Mouse (Mus musculus): ENCODE results near the gene Anapc4. TPM values are rescaled to one million over a fixed set of nuclear protein-coding genes. Genes with fewer than 3 reads are reported as not detected.

The Anapc4 gene
- polyA plus RNA-seq, 1 experiment from 2014 or later, result 129 TPM

GRCm38 (mm10) chr5:52810446-52810845, 23.4 kb upstream of the Anapc4 start:
- WGBS, result 96% methylated on average over 6 of the region's 6 CpGs
- H3K9ac ChIP-seq (ENCODE audit: low read depth, low read length), result no peak overlapping the region
- peaks cover 4% of the 10 kb centered on the region; the same call in 1 of the 2 replicates for H3K36me3 ChIP-seq (ENCODE audit: control insufficient read depth, insufficient read depth, low read length)
- H3K9me3 ChIP-seq (ENCODE audit: control insufficient read depth, low read length), result no peaks in the 10 kb centered on the region
- no peak overlapping the region for H3K4me2 ChIP-seq (replicated peaks; ENCODE audit: low read depth, low read length)
- no peak overlapping the region for H3K4me3 ChIP-seq (ENCODE audit: low read depth, low read length)
- H3K27ac ChIP-seq (ENCODE audit: low read depth, low read length), result no peak overlapping the region
- H3K27me3 ChIP-seq (ENCODE audit: control insufficient read depth, insufficient read depth, low read length), result no peaks in the 10 kb centered on the region
- ATAC-seq (ENCODE audit: low FRiP score) (no peak), DNase-seq (ENCODE audit: low spot score) (no peak)
- H3K4me1 ChIP-seq (replicated peaks; ENCODE audit: control insufficient read depth, insufficient read depth, low read length), result no peaks in the 10 kb centered on the region

GRCm38 (mm10) chr5:52811056-52811455, 22.8 kb upstream of the Anapc4 start:
- WGBS, result 94% methylated on average over 14 of the region's 14 CpGs
- peaks cover 4% of the 10 kb centered on the region; the same call in 1 of the 2 replicates for H3K36me3 ChIP-seq (ENCODE audit: control insufficient read depth, insufficient read depth, low read length)

GRCm38 (mm10) chr5:52812456-52812855, 21.4 kb upstream of the Anapc4 start:
- WGBS, result 93% methylated on average over 10 of the region's 10 CpGs

More at GRCm38 (mm10) chr5:52811056-52811455, 22.8 kb upstream of the Anapc4 start:
- Histone ChIP-seq H3K9me3 (ENCODE audit: control insufficient read depth, low read length) (no peaks in the 10 kb centered on the region), H3K27me3 (ENCODE audit: control insufficient read depth, insufficient read depth, low read length) (no peaks in the 10 kb centered on the region), H3K9ac (ENCODE audit: low read depth, low read length) (no peak overlapping the region), H3K4me3 (ENCODE audit: low read depth, low read length) (no peak overlapping the region), H3K27ac (ENCODE audit: low read depth, low read length) (no peak overlapping the region), H3K4me1 (replicated peaks; ENCODE audit: control insufficient read depth, insufficient read depth, low read length) (no peaks in the 10 kb centered on the region), H3K4me2 (replicated peaks; ENCODE audit: low read depth, low read length) (no peak overlapping the region)
- ATAC-seq (ENCODE audit: low FRiP score) (no peak), DNase-seq (ENCODE audit: low spot score) (no peak)

GRCm38 (mm10) chr5:52813312-52813711, 20.5 kb upstream of the Anapc4 start:
- Histone ChIP-seq H3K27me3 (ENCODE audit: control insufficient read depth, insufficient read depth, low read length) (no peaks in the 10 kb centered on the region), H3K4me2 (replicated peaks; ENCODE audit: low read depth, low read length) (no peak overlapping the region), H3K9me3 (ENCODE audit: control insufficient read depth, low read length) (no peaks in the 10 kb centered on the region), H3K27ac (ENCODE audit: low read depth, low read length) (no peak overlapping the region), H3K4me3 (ENCODE audit: low read depth, low read length) (no peak overlapping the region), H3K4me1 (replicated peaks; ENCODE audit: control insufficient read depth, insufficient read depth, low read length) (no peaks in the 10 kb centered on the region), H3K9ac (ENCODE audit: low read depth, low read length) (no peak overlapping the region), H3K36me3 (ENCODE audit: control insufficient read depth, insufficient read depth, low read length) (peaks cover 2% of the 10 kb centered on the region; the same call in 1 of the 2 replicates)
- ATAC-seq (ENCODE audit: low FRiP score) (no peak), DNase-seq (ENCODE audit: low spot score) (no peak)
- WGBS, result 91% methylated on average over 7 of the region's 7 CpGs

More at GRCm38 (mm10) chr5:52812456-52812855, 21.4 kb upstream of the Anapc4 start:
- Histone ChIP-seq H3K27ac (ENCODE audit: low read depth, low read length) (no peak overlapping the region), H3K4me1 (replicated peaks; ENCODE audit: control insufficient read depth, insufficient read depth, low read length) (no peaks in the 10 kb centered on the region), H3K9ac (ENCODE audit: low read depth, low read length) (no peak overlapping the region), H3K4me2 (replicated peaks; ENCODE audit: low read depth, low read length) (no peak overlapping the region), H3K4me3 (ENCODE audit: low read depth, low read length) (no peak overlapping the region), H3K36me3 (ENCODE audit: control insufficient read depth, insufficient read depth, low read length) (peaks cover 3% of the 10 kb centered on the region; the same call in 1 of the 2 replicates), H3K9me3 (ENCODE audit: control insufficient read depth, low read length) (no peaks in the 10 kb centered on the region), H3K27me3 (ENCODE audit: control insufficient read depth, insufficient read depth, low read length) (no peaks in the 10 kb centered on the region)
- ATAC-seq (ENCODE audit: low FRiP score) (no peak), DNase-seq (ENCODE audit: low spot score) (no peak)

GRCm38 (mm10) chr5:52818676-52819075, 15.1 kb upstream of the Anapc4 start:
- H3K9me3 ChIP-seq (ENCODE audit: control insufficient read depth, low read length), result no peaks in the 10 kb centered on the region
- H3K4me1 ChIP-seq (replicated peaks; ENCODE audit: control insufficient read depth, insufficient read depth, low read length), result no peaks in the 10 kb centered on the region
- ATAC-seq (ENCODE audit: low FRiP score), result no peak
- H3K36me3 ChIP-seq (ENCODE audit: control insufficient read depth, insufficient read depth, low read length), result peaks cover 2% of the 10 kb centered on the region; the same call in 1 of the 2 replicates
- WGBS, result 94% methylated on average over 7 of the region's 7 CpGs
- H3K4me2 ChIP-seq (replicated peaks; ENCODE audit: low read depth, low read length), result no peak overlapping the region
- H3K27ac ChIP-seq (ENCODE audit: low read depth, low read length), result no peak overlapping the region
- H3K27me3 ChIP-seq (ENCODE audit: control insufficient read depth, insufficient read depth, low read length), result no peaks in the 10 kb centered on the region
- no peak overlapping the region for H3K9ac ChIP-seq (ENCODE audit: low read depth, low read length)
- DNase-seq (ENCODE audit: low spot score), result no peak
- H3K4me3 ChIP-seq (ENCODE audit: low read depth, low read length), result no peak overlapping the region

- Histone ChIP-seq H3K36me3 (ENCODE audit: control insufficient read depth, insufficient read depth, low read length) (peaks cover 2% of the 10 kb centered on the region; the same call in 1 of the 2 replicates), H3K9ac (ENCODE audit: low read depth, low read length) (no peak overlapping the region), H3K27ac (ENCODE audit: low read depth, low read length) (no peak overlapping the region), H3K27me3 (ENCODE audit: control insufficient read depth, insufficient read depth, low read length) (no peaks in the 10 kb centered on the region), H3K4me3 (ENCODE audit: low read depth, low read length) (no peak overlapping the region), H3K4me2 (replicated peaks; ENCODE audit: low read depth, low read length) (no peak overlapping the region), H3K4me1 (replicated peaks; ENCODE audit: control insufficient read depth, insufficient read depth, low read length) (no peaks in the 10 kb centered on the region), H3K9me3 (ENCODE audit: control insufficient read depth, low read length) (no peaks in the 10 kb centered on the region)
- peak; percentile 56 for DNase-seq (ENCODE audit: low spot score)
- no peak for ATAC-seq (ENCODE audit: low FRiP score)
- WGBS, result 57% methylated on average over 3 of the region's 3 CpGs
Measured at GRCm38 (mm10) chr5:52821691-52822090, 12.1 kb upstream of the Anapc4 start.

- no peak overlapping the region for H3K4me3 ChIP-seq (ENCODE audit: low read depth, low read length)
- no peak overlapping the region for H3K27ac ChIP-seq (ENCODE audit: low read depth, low read length)
- H3K4me2 ChIP-seq (replicated peaks; ENCODE audit: low read depth, low read length), result no peak overlapping the region
- no peaks in the 10 kb centered on the region for H3K36me3 ChIP-seq (ENCODE audit: control insufficient read depth, insufficient read depth, low read length)
- 96% methylated on average over 4 of the region's 4 CpGs for WGBS
- no peak overlapping the region for H3K9ac ChIP-seq (ENCODE audit: low read depth, low read length)
- no peaks in the 10 kb centered on the region for H3K4me1 ChIP-seq (replicated peaks; ENCODE audit: control insufficient read depth, insufficient read depth, low read length)
- H3K27me3 ChIP-seq (ENCODE audit: control insufficient read depth, insufficient read depth, low read length), result no peaks in the 10 kb centered on the region
- ATAC-seq (ENCODE audit: low FRiP score), result no peak
- DNase-seq (ENCODE audit: low spot score), result no peak
- no peaks in the 10 kb centered on the region for H3K9me3 ChIP-seq (ENCODE audit: control insufficient read depth, low read length)
Measured at GRCm38 (mm10) chr5:52827923-52828322, 5.9 kb upstream of the Anapc4 start.

- DNase-seq (ENCODE audit: low spot score) (peak; percentile 22), ATAC-seq (ENCODE audit: low FRiP score) (peak; percentile 7; the same call in 1 of the 2 replicates)
- peak overlapping the region; percentile 34 for H3K4me2 ChIP-seq (replicated peaks; ENCODE audit: low read depth, low read length)
- no peaks in the 10 kb centered on the region for H3K4me1 ChIP-seq (replicated peaks; ENCODE audit: control insufficient read depth, insufficient read depth, low read length)
- H3K27ac ChIP-seq (ENCODE audit: low read depth, low read length), result no peak overlapping the region
- peaks cover 6% of the 10 kb centered on the region; the same call in 1 of the 2 replicates for H3K36me3 ChIP-seq (ENCODE audit: control insufficient read depth, insufficient read depth, low read length)
- H3K9ac ChIP-seq (ENCODE audit: low read depth, low read length), result no peak overlapping the region
- H3K27me3 ChIP-seq (ENCODE audit: control insufficient read depth, insufficient read depth, low read length), result no peaks in the 10 kb centered on the region
- H3K9me3 ChIP-seq (ENCODE audit: control insufficient read depth, low read length), result no peaks in the 10 kb centered on the region
- H3K4me3 ChIP-seq (ENCODE audit: low read depth, low read length), result no peak overlapping the region
Measured at GRCm38 (mm10) chr5:52833005-52833404, 807 bp upstream of the Anapc4 start.

GRCm38 (mm10) chr5:52834386-52834785, 574 bp downstream of the Anapc4 start:
- Histone ChIP-seq H3K4me3 (ENCODE audit: low read depth, low read length) (peak overlapping the region; percentile 54), H3K4me2 (replicated peaks; ENCODE audit: low read depth, low read length) (peak overlapping the region; percentile 57), H3K9me3 (ENCODE audit: control insufficient read depth, low read length) (no peaks in the 10 kb centered on the region), H3K9ac (ENCODE audit: low read depth, low read length) (peak overlapping the region; percentile 75), H3K27ac (ENCODE audit: low read depth, low read length) (peak overlapping the region; percentile 64), H3K27me3 (ENCODE audit: control insufficient read depth, insufficient read depth, low read length) (no peaks in the 10 kb centered on the region), H3K4me1 (replicated peaks; ENCODE audit: control insufficient read depth, insufficient read depth, low read length) (no peaks in the 10 kb centered on the region), H3K36me3 (ENCODE audit: control insufficient read depth, insufficient read depth, low read length) (peaks cover 6% of the 10 kb centered on the region; the same call in 1 of the 2 replicates)
- no peak for DNase-seq (ENCODE audit: low spot score)
- 11% methylated on average over 8 of the region's 8 CpGs for WGBS
- no peak for ATAC-seq (ENCODE audit: low FRiP score)
